Mouse (Mus musculus) stomach, embryonic 14.5 days (tissue): ENCODE results near the gene Jkamp. TPM values are rescaled to one million over a fixed set of nuclear protein-coding genes. Genes with fewer than 3 reads are reported as not detected.
A peak's percentile ranks its signal among the peaks of the same experiment; 100 is the strongest.
"Not testable (repeated sequence)": the region's sequence is repeated elsewhere in the genome, so short reads cannot be mapped to it uniquely, and the experiment has no call there.

Experiments
- ATAC-seq: fragments of 200-750 bp; cut with Nextera tagmentation; 2 replicates; pipeline ENCODE4 v1.8.0; 2017; ENCODE audit warnings: low read depth, moderate TSS enrichment; ENCODE audit not compliant: insufficient number of reproducible peaks, insufficient read depth, low FRiP score
- H3K27ac ChIP-seq: fragments of 300-500 bp; sonication (generic); 2 replicates; pipeline ENCODE4 v1.5.1; 2014; ENCODE audit warnings: mild to moderate bottlenecking, low read length, moderate library complexity, mixed read lengths
- H3K27me3 ChIP-seq: fragments of 300-500 bp; sonication (generic); 2 replicates; pipeline ENCODE4 v1.6.1; 2014; ENCODE audit warnings: low read length, control low read depth, mixed read lengths; ENCODE audit not compliant: control insufficient read depth, insufficient read depth
- H3K36me3 ChIP-seq: fragments of 300-500 bp; sonication (generic); 2 replicates; pipeline ENCODE4 v1.6.1; 2014; ENCODE audit warnings: mild to moderate bottlenecking, control low read depth, low read length, moderate library complexity, mixed read lengths; ENCODE audit not compliant: control insufficient read depth, insufficient read depth
- H3K4me1 ChIP-seq: fragments of 300-500 bp; sonication (generic); 2 replicates; pipeline ENCODE4 v1.6.1; 2014; ENCODE audit warnings: low read length, control low read depth, mixed read lengths; ENCODE audit not compliant: control insufficient read depth, insufficient read depth
- H3K4me2 ChIP-seq: fragments of 300-500 bp; sonication (generic); replicated peaks from 2 replicates; pipeline ENCODE4 v1.6.1; 2014; ENCODE audit warnings: low read depth, low read length, control low read depth
- H3K4me3 ChIP-seq: fragments of 300-500 bp; sonication (generic); 2 replicates; pipeline ENCODE4 v1.5.1; 2014; ENCODE audit warnings: low read depth, low read length, control low read depth
- H3K9ac ChIP-seq: fragments of 300-500 bp; sonication (generic); replicated peaks from 2 replicates; pipeline ENCODE4 v1.6.1; 2014; ENCODE audit warnings: low read depth, mild to moderate bottlenecking, control low read depth, low read length, moderate library complexity, mixed read lengths
- H3K9me3 ChIP-seq: fragments of 300-500 bp; sonication (generic); 2 replicates; pipeline ENCODE4 v1.6.1; 2016; ENCODE audit warnings: low read depth, low read length, control low read depth; ENCODE audit not compliant: control insufficient read depth
- WGBS: fragments of 180-500 bp; shearing (Covaris S2); extraction: QIAGEN DNeasy Blood & Tissue Kit; methylation state at CpG from one replicate; pipeline ENCODE4 v1.1.7; 2014; 5-methylcytosine and 5-hydroxymethylcytosine counted together
- polyA plus RNA-seq: library from polyadenylated mRNA; unstranded; fragments of >200 nt; fragmentation: Nextera tagmentation; extraction: Ambion mirVana; gene quantifications from 2 replicates; pipeline ENCODE4 v1.2.1, GENCODE M21; 2014

Gene Jkamp
- 58.8 and 62.8 TPM in 2 replicates for polyA plus RNA-seq

DNA sequence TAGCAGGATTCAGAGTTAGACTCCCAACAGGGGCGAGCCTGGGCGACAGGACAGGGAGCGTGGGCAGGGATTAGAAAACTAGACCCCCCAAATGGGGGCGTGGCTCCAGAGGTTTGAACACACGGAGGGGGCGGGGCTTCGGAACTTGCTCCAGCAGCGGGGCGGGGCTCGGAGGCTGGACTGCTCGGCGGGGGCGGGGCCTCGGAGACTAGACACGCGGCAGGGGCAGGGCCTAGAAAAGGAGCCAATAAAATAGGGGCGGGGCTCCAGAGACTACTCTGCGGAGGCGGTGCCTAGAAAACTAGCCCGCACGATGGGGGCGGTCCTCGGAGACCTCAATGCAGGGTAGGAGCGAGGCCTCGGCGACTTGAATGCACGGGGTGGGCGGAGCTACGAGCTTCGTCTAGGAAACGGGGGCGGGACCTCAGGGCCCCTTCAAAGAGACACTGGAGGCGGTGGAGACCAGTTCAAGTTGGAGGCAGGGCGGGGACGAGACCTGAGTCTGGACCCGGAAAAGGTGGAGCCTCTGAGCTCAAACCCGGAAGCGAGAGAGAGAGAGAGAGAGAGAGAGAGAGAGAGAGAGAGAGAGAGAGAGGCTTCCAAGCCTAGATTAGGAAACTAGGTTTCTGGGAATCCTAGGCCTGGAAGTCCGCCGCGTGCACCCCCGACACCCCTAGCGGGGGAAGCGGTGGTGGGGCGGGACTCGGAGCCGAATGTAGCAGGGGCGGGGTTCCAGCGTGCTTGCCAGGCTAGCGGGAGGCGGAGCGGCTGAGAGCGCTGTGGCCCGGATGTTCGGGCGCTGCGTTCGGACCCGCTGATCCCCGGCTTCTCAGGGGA, at the start of gene Jkamp, which contains the start of gene L3hypdh:
TSS of gene Jkamp (plus strand) at position 261 of the 837 bp plus-strand sequence.
TSS of gene L3hypdh (minus strand) at position 111 of the 837 bp plus-strand sequence.
- Histone ChIP-seq H3K27me3 (no peaks in the 10 kb centered on the region), H3K4me1 (peaks cover 5% of the 10 kb centered on the region), H3K4me3 (peak within 1 kb of the TSS; percentile 69), H3K36me3 (peaks cover 6% of the 10 kb centered on the region), H3K27ac (peak within 1 kb of the TSS; percentile 95), H3K9me3 (no peaks in the 10 kb centered on the region), H3K9ac (peak within 1 kb of the TSS; percentile 79), H3K4me2 (peak within 1 kb of the TSS; percentile 89)
- WGBS, result under 1% methylated on average over 57 of the region's 60 CpGs
- peak; percentile 97 for ATAC-seq

- Histone ChIP-seq H3K27ac (no peak overlapping the region), H3K4me2 (no peak overlapping the region), H3K4me1 (no peaks in the 10 kb centered on the region), H3K4me3 (no peak overlapping the region), H3K36me3 (no peaks in the 10 kb centered on the region), H3K9me3 (peaks cover 3% of the 10 kb centered on the region; the same call in 1 of the 2 replicates), H3K9ac (no peak overlapping the region), H3K27me3 (no peaks in the 10 kb centered on the region)
- 55% methylated on average over 9 of the region's 9 CpGs for whole genome bisulfite sequencing
- 0 out of 2 replicates have a peak, but pooled peaks have one; percentile 42 for ATAC-seq
Measured at GRCm38 (mm10) chr12:72036097-72036661, 49.2 kb upstream of the Jkamp start.

DNA sequence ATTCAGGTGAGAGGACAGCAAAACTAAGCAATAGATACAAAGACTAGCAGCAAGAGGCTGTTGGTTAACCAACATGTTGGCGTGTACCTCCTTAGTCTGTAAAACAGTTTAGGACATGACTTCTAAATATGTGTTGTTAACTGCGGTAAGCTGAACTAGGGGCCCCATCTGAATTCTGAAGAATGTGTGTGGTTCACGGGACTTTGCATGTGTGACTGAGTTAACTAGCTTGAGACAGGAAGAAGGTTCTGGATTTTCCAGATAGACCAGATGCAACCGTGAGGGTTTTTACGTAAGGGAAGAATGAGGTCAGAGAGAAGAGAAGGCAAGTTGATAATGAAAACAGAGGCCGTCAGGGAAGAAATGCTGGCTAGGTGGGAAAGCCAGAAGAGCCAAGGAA, 48.3 kb upstream of the Jkamp start:
- H3K4me1 ChIP-seq, result no peaks in the 10 kb centered on the region
- no peak overlapping the region for H3K4me3 ChIP-seq
- 75% methylated on average over 6 of the region's 6 CpGs for WGBS
- no peak overlapping the region for H3K4me2 ChIP-seq
- no peak for ATAC-seq
- no peaks in the 10 kb centered on the region for H3K27me3 ChIP-seq
- no peak overlapping the region for H3K27ac ChIP-seq
- no peak overlapping the region for H3K9ac ChIP-seq
- peaks cover 3% of the 10 kb centered on the region; the same call in 1 of the 2 replicates for H3K9me3 ChIP-seq
- H3K36me3 ChIP-seq, result no peaks in the 10 kb centered on the region

- no peak overlapping the region for H3K4me3 ChIP-seq
Measured at GRCm38 (mm10) chr12:72038866-72039265, 46.5 kb upstream of the Jkamp start.

GRCm38 (mm10) chr12:72039501-72039900, 45.9 kb upstream of the Jkamp start:
- no peak for ATAC-seq
- H3K4me1 ChIP-seq, result no peaks in the 10 kb centered on the region
- peaks cover 3% of the 10 kb centered on the region; the same call in 1 of the 2 replicates for H3K9me3 ChIP-seq

More at GRCm38 (mm10) chr12:72038866-72039265, 46.5 kb upstream of the Jkamp start:
- H3K27me3 ChIP-seq, result no peaks in the 10 kb centered on the region
- H3K36me3 ChIP-seq, result no peaks in the 10 kb centered on the region
- H3K27ac ChIP-seq, result no peak overlapping the region
- no peak overlapping the region for H3K9ac ChIP-seq
- H3K4me1 ChIP-seq, result no peaks in the 10 kb centered on the region
- ATAC-seq, result no peak
- peaks cover 3% of the 10 kb centered on the region; the same call in 1 of the 2 replicates for H3K9me3 ChIP-seq
- H3K4me2 ChIP-seq, result no peak overlapping the region
- 57% methylated on average over 2 of the region's 2 CpGs for WGBS

DNA sequence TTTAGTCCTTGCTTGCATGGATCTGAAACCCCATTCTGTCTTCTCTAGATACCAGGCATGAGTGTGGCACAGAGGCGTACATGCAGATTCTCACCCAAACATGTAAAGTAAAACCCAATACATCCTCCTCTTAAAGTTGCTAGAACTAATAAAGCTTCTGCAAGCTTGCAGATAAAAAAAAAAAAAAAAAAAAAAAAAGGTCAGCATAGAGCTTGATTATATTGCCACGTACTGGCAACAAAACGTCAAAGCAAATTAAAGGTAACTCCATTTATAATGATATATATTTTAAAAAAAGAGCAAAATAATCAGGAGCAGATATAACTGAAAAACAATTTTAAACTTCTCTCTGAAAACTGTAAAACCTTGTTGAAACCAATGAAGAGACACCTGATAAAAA, 44.2 kb upstream of the Jkamp start:
- H3K4me3 ChIP-seq, result no peak overlapping the region
- no peak overlapping the region for H3K4me2 ChIP-seq
- H3K9me3 ChIP-seq, result peaks cover 3% of the 10 kb centered on the region; the same call in 1 of the 2 replicates
- no peak overlapping the region for H3K27ac ChIP-seq
- ATAC-seq, result no peak
- no peak overlapping the region for H3K9ac ChIP-seq
- H3K4me1 ChIP-seq, result no peaks in the 10 kb centered on the region
- no peaks in the 10 kb centered on the region for H3K36me3 ChIP-seq
- no peaks in the 10 kb centered on the region for H3K27me3 ChIP-seq
- WGBS, result 93% methylated on average over 3 of the region's 3 CpGs

More at GRCm38 (mm10) chr12:72039501-72039900, 45.9 kb upstream of the Jkamp start:
- no peak overlapping the region for H3K4me3 ChIP-seq
- no peaks in the 10 kb centered on the region for H3K27me3 ChIP-seq
- 49% methylated on average over 8 of the region's 8 CpGs for WGBS
- H3K36me3 ChIP-seq, result no peaks in the 10 kb centered on the region
- no peak overlapping the region for H3K9ac ChIP-seq
- H3K27ac ChIP-seq, result no peak overlapping the region
- H3K4me2 ChIP-seq, result no peak overlapping the region

DNA sequence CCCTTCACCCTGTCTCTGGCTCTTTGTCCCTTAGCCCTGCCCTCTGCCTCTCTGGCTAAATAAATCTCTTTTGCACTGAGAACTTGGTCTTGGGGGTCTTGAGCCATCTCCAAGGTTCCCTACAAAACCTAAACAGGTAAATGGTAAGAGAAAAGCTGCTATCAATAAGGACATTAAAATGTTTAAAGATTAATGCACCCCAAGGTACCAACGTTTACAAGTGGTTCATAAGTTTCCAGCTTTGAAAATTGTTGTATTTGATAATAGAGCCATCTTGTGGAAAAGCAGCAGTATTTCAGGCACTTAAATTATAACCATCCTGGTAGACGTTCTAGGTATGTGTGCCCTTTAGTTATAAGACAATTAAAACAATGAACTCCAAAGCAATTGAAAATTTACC, 37.9 kb upstream of the Jkamp start:
- no peak overlapping the region for H3K27ac ChIP-seq
- H3K36me3 ChIP-seq, result no peaks in the 10 kb centered on the region
- WGBS, result 5% methylated on average over 2 of the region's 2 CpGs
- no peak for ATAC-seq
- H3K4me2 ChIP-seq, result no peak overlapping the region
- no peaks in the 10 kb centered on the region for H3K4me1 ChIP-seq
- H3K4me3 ChIP-seq, result no peak overlapping the region
- no peak overlapping the region for H3K9ac ChIP-seq
- H3K27me3 ChIP-seq, result no peaks in the 10 kb centered on the region
- peaks cover 9% of the 10 kb centered on the region; the same call in 1 of the 2 replicates for H3K9me3 ChIP-seq

DNA sequence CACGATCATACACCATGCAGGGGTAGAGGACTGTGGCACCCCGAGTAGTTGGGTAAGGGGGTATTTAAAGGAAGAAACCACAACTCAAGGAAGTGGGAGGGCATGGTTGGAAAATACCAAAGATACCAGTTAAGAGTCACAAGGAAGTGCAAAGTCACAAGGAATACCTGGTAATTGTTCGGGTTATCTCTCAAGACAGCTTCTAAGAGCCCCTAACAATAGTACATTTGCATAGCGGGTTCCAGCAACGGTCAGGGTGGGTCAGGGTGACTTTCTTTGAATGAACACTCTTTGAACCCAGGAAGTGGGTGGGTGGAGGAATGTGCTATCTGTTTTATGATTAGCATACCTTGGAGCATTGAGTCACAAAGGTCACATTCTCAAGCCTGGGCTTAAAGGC, 35.2 kb upstream of the Jkamp start:
- WGBS, result 79% methylated on average over 5 of the region's 5 CpGs
- not testable (repeated sequence) for H3K4me2 ChIP-seq, H3K4me1 ChIP-seq, H3K9ac ChIP-seq, H3K4me3 ChIP-seq, H3K36me3 ChIP-seq, H3K9me3 ChIP-seq, ATAC-seq, H3K27me3 ChIP-seq, H3K27ac ChIP-seq
